Mouse (Mus musculus): ENCODE measurements at regions not wholly inside any gene's neighbourhood (a gene's known extent, or its start where the extent isn't known, plus 50 kb on each side); places are given as distances from the start of the nearest gene placed in this dataset.

GRCm38 (mm10) chr17:75894934-75895333 is 343.2 kb upstream of the Fam98a start:
- DNase-seq (ENCODE audit: low read depth, low spot score): no peak
- ChIA-PET POLR2A (interaction anchor here (0.6 kb wide), 1 partner anchor 10 kb away, joined by 3 read pairs; no protein-coding TSS in a partner anchor), CTCF (interaction anchor here (5.2 kb wide), 1 partner anchor 10 kb away, joined by 25 read pairs; no protein-coding TSS in a partner anchor)
- H3K27me3 ChIP-seq: no peaks in the 10 kb centered on the region
- TF ChIP-seq CTCF (IDR thresholded peaks at IDR 0.05): no peak
- no peak for ATAC-seq
- in situ Hi-C loops (cut with MboI; ENCODE audit: low pct_unique_long_range_greater_than_20kb): no loop called here

DNA sequence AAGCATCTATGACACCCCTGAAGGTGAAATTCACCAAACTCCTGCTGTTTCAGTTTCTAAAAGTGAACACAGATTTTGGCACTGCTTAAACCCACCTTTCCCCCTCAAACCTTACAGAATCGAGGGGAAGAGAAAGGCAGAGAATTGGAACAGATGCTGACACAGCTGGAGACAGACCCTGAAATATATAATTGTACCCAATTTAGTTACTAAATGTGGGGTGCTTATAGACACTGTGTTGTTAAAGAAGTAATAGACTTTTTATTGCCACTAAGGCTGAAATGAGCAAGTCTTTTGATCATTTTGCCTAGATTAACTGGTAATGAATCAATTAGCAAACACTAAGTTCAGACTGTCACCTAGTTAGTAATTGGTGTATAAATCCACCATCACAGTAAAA is 341.8 kb upstream of the Fam98a start:
- ChIA-PET POLR2A (no interaction called here), CTCF (interaction anchor here (5.2 kb wide), 1 partner anchor 11 kb away, joined by 25 read pairs; no protein-coding TSS in a partner anchor)

DNA sequence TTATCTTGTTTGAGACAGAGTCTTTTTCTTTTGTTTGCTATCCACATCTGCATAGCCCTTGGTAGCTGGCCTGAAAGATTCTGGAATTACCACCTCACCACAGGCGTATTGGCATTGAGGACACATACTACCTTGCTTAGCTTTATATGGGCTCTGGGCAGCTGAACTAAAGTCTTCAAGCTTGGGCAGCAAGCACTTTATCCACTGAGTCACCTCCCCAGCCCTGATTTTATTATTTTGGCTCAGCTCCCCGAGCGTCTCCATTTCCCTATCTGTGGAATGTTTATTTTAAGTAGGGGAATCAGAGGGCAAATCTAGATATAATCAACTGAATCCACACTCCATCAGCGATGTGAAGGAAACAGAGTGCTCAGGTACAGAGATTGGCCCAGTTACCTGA is 340.4 kb upstream of the Fam98a start:
- POLR2A ChIA-PET: no interaction called here
- DNase-seq (ENCODE audit: low read depth, low spot score) (no peak), ATAC-seq (no peak)
- no peak for TF ChIP-seq CTCF (IDR thresholded peaks at IDR 0.05)
- CTCF ChIA-PET: interaction anchor here (5.2 kb wide), 1 partner anchor 12 kb away, joined by 25 read pairs; no protein-coding TSS in a partner anchor
- in situ Hi-C loops (cut with MboI; ENCODE audit: low pct_unique_long_range_greater_than_20kb): no loop called here
- H3K27me3 ChIP-seq: no peaks in the 10 kb centered on the region

More for the DNA sequence above, 341.8 kb upstream of the Fam98a start:
- in situ Hi-C loops (cut with MboI; ENCODE audit: low pct_unique_long_range_greater_than_20kb): no loop called here
- ATAC-seq: no peak
- no peak for TF ChIP-seq CTCF (IDR thresholded peaks at IDR 0.05)
- DNase-seq (ENCODE audit: low read depth, low spot score): no peak
- no peaks in the 10 kb centered on the region for H3K27me3 ChIP-seq

- in situ Hi-C loops (cut with MboI; ENCODE audit: low pct_unique_long_range_greater_than_20kb): no loop called here
- DNase-seq (ENCODE audit: low read depth, low spot score) (no peak), ATAC-seq (peak; percentile 35)
- ChIA-PET CTCF (interaction anchor here (2.3 to 5.2 kb wide), 2 partner anchors 13 kb away, joined by 6 to 25 read pairs; no protein-coding TSS in a partner anchor), POLR2A (no interaction called here)
- H3K27me3 ChIP-seq: no peaks in the 10 kb centered on the region
- TF ChIP-seq CTCF (IDR thresholded peaks at IDR 0.05): no peak
These were observed 339.8 kb upstream of the Fam98a start for GRCm38 (mm10) chr17:75891564-75891963.

GRCm38 (mm10) chr17:75877848-75878247 is 326.1 kb upstream of the Fam98a start:
- peak; percentile 62 for TF ChIP-seq CTCF (IDR thresholded peaks at IDR 0.05)
- in situ Hi-C loops (cut with MboI; ENCODE audit: low pct_unique_long_range_greater_than_20kb): no loop called here
- DNase-seq (ENCODE audit: low read depth, low spot score) (no peak), ATAC-seq (no peak)
- CTCF ChIA-PET: no interaction called here
- no peaks in the 10 kb centered on the region for H3K27me3 ChIP-seq
- POLR2A ChIA-PET: no interaction called here

DNA sequence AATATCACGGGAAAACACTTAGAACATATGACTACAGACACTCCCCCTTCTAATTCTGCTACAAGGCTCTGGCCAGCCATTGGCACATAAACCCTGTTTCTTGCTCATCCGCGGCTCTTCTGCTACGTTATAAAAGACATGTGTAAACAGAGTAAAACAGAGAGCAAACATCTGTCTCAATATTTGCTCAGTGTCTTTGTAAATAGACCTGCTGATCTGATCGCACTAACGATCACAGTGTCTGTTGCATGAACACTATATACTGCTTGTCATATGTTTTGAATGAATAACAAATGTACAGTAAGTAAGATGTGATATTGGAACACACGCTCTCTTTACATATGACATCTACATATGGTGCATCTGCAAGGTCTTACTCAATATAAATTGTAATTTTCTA is 325.1 kb upstream of the Fam98a start:
- DNase-seq (ENCODE audit: low read depth, low spot score) (no peak), ATAC-seq (no peak)
- no peaks in the 10 kb centered on the region for H3K27me3 ChIP-seq
- no peak for TF ChIP-seq CTCF (IDR thresholded peaks at IDR 0.05)
- CTCF ChIA-PET: no interaction called here
- POLR2A ChIA-PET: no interaction called here
- in situ Hi-C loops (cut with MboI; ENCODE audit: low pct_unique_long_range_greater_than_20kb): no loop called here

DNA sequence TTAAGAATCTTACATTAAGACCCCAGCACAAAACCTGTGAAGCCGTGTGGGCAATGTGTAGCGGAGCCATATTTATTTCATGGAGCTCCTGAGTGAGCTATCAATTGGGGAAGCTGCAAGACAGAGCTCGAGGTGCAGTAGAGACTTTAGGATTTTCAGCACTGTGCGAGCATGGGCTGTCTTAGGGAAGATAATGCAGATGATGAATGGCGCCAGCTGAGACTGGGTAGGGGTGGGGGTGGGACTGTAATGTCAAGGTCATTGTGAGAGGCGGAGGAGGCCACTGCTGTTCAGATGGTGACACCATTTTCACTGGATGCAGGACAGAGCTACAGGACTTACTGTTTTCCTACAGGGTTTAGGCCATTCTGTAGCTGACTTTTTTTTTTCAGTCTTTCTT is 322.8 kb upstream of the Fam98a start:
- in situ Hi-C loops (cut with MboI; ENCODE audit: low pct_unique_long_range_greater_than_20kb): no loop called here

GRCm38 (mm10) chr17:75870492-75870891 is 318.7 kb upstream of the Fam98a start:
- POLR2A ChIA-PET: no interaction called here
- no peaks in the 10 kb centered on the region for H3K27me3 ChIP-seq
- ATAC-seq (no peak), DNase-seq (ENCODE audit: low read depth, low spot score) (peak; percentile 31)
- in situ Hi-C loops (cut with MboI; ENCODE audit: low pct_unique_long_range_greater_than_20kb): no loop called here
- CTCF ChIA-PET: interaction anchor here (0.5 kb wide), 1 partner anchor 718 kb away, joined by 4 read pairs; no protein-coding TSS in a partner anchor
- no peak for TF ChIP-seq CTCF (IDR thresholded peaks at IDR 0.05)

More for the DNA sequence above, 322.8 kb upstream of the Fam98a start:
- no peaks in the 10 kb centered on the region for H3K27me3 ChIP-seq
- ATAC-seq (no peak), DNase-seq (ENCODE audit: low read depth, low spot score) (no peak)
- CTCF ChIA-PET: no interaction called here
- POLR2A ChIA-PET: no interaction called here
- TF ChIP-seq CTCF (IDR thresholded peaks at IDR 0.05): no peak

- in situ Hi-C loops (cut with MboI; ENCODE audit: low pct_unique_long_range_greater_than_20kb): no loop called here
- peak; percentile 67 for ATAC-seq
- CTCF ChIA-PET: no interaction called here
- POLR2A ChIA-PET: no interaction called here
- no peak for DNase-seq (ENCODE audit: low read depth, low spot score)
- no peak for TF ChIP-seq CTCF (IDR thresholded peaks at IDR 0.05)
- H3K27me3 ChIP-seq: peaks cover 6% of the 10 kb centered on the region
These were observed 305.3 kb upstream of the Fam98a start for GRCm38 (mm10) chr17:75857015-75857414.

DNA sequence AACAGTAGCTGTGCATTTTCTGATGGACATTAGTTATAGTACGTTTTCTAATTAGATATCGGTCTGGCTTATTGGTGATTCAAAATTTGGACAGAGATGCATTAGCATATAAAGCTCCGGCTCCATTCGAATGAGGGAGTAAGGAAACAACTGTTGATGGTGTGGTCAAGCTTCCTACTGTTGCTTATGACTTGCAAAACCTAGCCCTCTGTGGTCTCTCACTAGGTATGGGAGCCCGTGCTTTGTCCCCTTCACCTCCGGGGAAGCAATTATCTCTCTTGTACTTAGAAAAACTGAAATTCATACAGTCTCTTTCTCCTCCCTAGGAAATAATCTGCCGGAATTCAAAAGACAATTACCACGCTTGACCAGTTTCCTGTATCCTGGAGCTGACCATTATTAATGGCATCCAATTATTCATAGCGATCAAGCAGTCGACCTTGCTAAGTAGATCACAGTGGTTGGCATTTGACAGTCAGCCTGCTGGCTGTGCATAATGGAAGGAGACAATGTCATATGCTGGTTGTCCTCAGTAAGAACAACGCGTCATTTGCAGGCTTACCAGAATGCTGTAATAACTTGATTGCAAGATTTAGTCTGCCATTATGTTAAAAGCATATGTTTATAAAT is 264.4 kb upstream of the Fam98a start:
- no peak for ATAC-seq
- CTCF ChIA-PET: interaction anchor here (1.6 kb wide), 1 partner anchor 11 kb away, joined by 3 read pairs; no protein-coding TSS in a partner anchor
- TF ChIP-seq CTCF (IDR thresholded peaks at IDR 0.05): no peak

GRCm38 (mm10) chr17:75812163-75812562 is 260.4 kb upstream of the Fam98a start:
- ChIA-PET POLR2A (no interaction called here), CTCF (interaction anchor here (1.5 kb wide), 1 partner anchor 40 kb away, joined by 3 read pairs; no protein-coding TSS in a partner anchor)
- H3K27me3 ChIP-seq: no peaks in the 10 kb centered on the region
- TF ChIP-seq CTCF (IDR thresholded peaks at IDR 0.05): no peak
- DNase-seq (ENCODE audit: low read depth, low spot score): no peak
- ATAC-seq: no peak
- in situ Hi-C loops (cut with MboI; ENCODE audit: low pct_unique_long_range_greater_than_20kb): no loop called here

More for the DNA sequence above, 264.4 kb upstream of the Fam98a start:
- in situ Hi-C loops (cut with MboI; ENCODE audit: low pct_unique_long_range_greater_than_20kb): no loop called here
- POLR2A ChIA-PET: no interaction called here
- H3K27me3 ChIP-seq: no peaks in the 10 kb centered on the region
- no peak for DNase-seq (ENCODE audit: low read depth, low spot score)
